Mouse (Mus musculus): Measurements from ENCODE around the gene Irf3.

GRCm38 (mm10) chr7:44978300-44978699, 19.1 kb upstream of the Irf3 start:
- TF ChIP-seq CTCF (IDR thresholded peaks at IDR 0.05; ENCODE audit: low read depth): peak; percentile 24
- no peak for TF ChIP-seq EP300 (IDR thresholded peaks at IDR 0.05; ENCODE audit: low read depth)

All from liver, embryonic 14.5 days (tissue).